Mouse (Mus musculus): ENCODE results near the gene Eme1. TPM values are rescaled to one million over a fixed set of nuclear protein-coding genes. Genes with fewer than 3 reads are reported as not detected.
A peak's percentile ranks its signal among the peaks of the same experiment; 100 is the strongest.

Eme1 gene
- polyA plus RNA-seq, 1 experiment from 2014 or later, result 4.9 TPM

GRCm38 (mm10) chr11:94632988-94633387, 20.8 kb downstream of the Eme1 start:
- TF ChIP-seq CTCF (IDR thresholded peaks at IDR 0.05; ENCODE audit: low read depth) (no peak), EP300 (IDR thresholded peaks at IDR 0.05; ENCODE audit: low read depth) (no peak)
- Histone ChIP-seq H3K4me2 (ENCODE audit: low read depth, low read length) (no peak overlapping the region), H3K9me3 (ENCODE audit: low read length) (no peaks in the 10 kb centered on the region), H3K36me3 (replicated peaks; ENCODE audit: insufficient read depth, low read length) (peaks cover 56% of the 10 kb centered on the region), H3K9ac (replicated peaks) (no peak overlapping the region), H3K4me1 (ENCODE audit: insufficient read depth) (peaks cover 14% of the 10 kb centered on the region), H3K27ac (ENCODE audit: low read depth) (no peak overlapping the region), H3K27me3 (ENCODE audit: insufficient read depth, low read length) (no peaks in the 10 kb centered on the region), H3K4me3 (ENCODE audit: low read depth, low read length) (no peak overlapping the region)
- DNase-seq, result no peak
- ATAC-seq, result no peak
- WGBS (ENCODE audit: insufficient replicate concordance), result 68% methylated on average over 8 of the region's 8 CpGs

GRCm38 (mm10) chr11:94631969-94632368, 21.8 kb downstream of the Eme1 start:
- TF ChIP-seq CTCF (IDR thresholded peaks at IDR 0.05; ENCODE audit: low read depth) (no peak), EP300 (IDR thresholded peaks at IDR 0.05; ENCODE audit: low read depth) (no peak)
- Histone ChIP-seq H3K4me1 (ENCODE audit: insufficient read depth) (peaks cover 13% of the 10 kb centered on the region), H3K27me3 (ENCODE audit: insufficient read depth, low read length) (no peaks in the 10 kb centered on the region), H3K9me3 (ENCODE audit: low read length) (no peaks in the 10 kb centered on the region), H3K9ac (replicated peaks) (no peak overlapping the region), H3K4me3 (ENCODE audit: low read depth, low read length) (no peak overlapping the region), H3K36me3 (replicated peaks; ENCODE audit: insufficient read depth, low read length) (peaks cover 51% of the 10 kb centered on the region), H3K27ac (ENCODE audit: low read depth) (no peak overlapping the region), H3K4me2 (ENCODE audit: low read depth, low read length) (no peak overlapping the region)
- ATAC-seq, result no peak
- no peak for DNase-seq
- WGBS (ENCODE audit: insufficient replicate concordance), result 90% methylated on average over 5 of the region's 5 CpGs

- TF ChIP-seq CTCF (IDR thresholded peaks at IDR 0.05; ENCODE audit: low read depth) (no peak), EP300 (IDR thresholded peaks at IDR 0.05; ENCODE audit: low read depth) (no peak)
- H3K27me3 ChIP-seq (ENCODE audit: insufficient read depth, low read length), result no peaks in the 10 kb centered on the region
- DNase-seq (peak; percentile 69), ATAC-seq (peak; percentile 70)
- peak overlapping the region; percentile 86 for H3K9ac ChIP-seq (replicated peaks)
- peak overlapping the region; percentile 80 for H3K27ac ChIP-seq (ENCODE audit: low read depth)
- WGBS (ENCODE audit: insufficient replicate concordance), result 6% methylated on average over 26 of the region's 26 CpGs
- peak overlapping the region; percentile 85 for H3K4me3 ChIP-seq (ENCODE audit: low read depth, low read length)
- H3K9me3 ChIP-seq (ENCODE audit: low read length), result no peaks in the 10 kb centered on the region
- H3K36me3 ChIP-seq (replicated peaks; ENCODE audit: insufficient read depth, low read length), result peaks cover 35% of the 10 kb centered on the region
- H3K4me2 ChIP-seq (ENCODE audit: low read depth, low read length), result peak overlapping the region; percentile 88
- peaks cover 10% of the 10 kb centered on the region for H3K4me1 ChIP-seq (ENCODE audit: insufficient read depth)
These were observed 23.4 kb downstream of the Eme1 start for GRCm38 (mm10) chr11:94630199-94631011.

GRCm38 (mm10) chr11:94629884-94630198, 23.9 kb downstream of the Eme1 start:
- ATAC-seq (peak; percentile 44), DNase-seq (no peak)
- TF ChIP-seq CTCF (IDR thresholded peaks at IDR 0.05; ENCODE audit: low read depth), result no peak
- TF ChIP-seq EP300 (IDR thresholded peaks at IDR 0.05; ENCODE audit: low read depth), result no peak
- Histone ChIP-seq H3K27me3 (ENCODE audit: insufficient read depth, low read length) (no peaks in the 10 kb centered on the region), H3K4me2 (ENCODE audit: low read depth, low read length) (peak overlapping the region; percentile 88), H3K36me3 (replicated peaks; ENCODE audit: insufficient read depth, low read length) (peaks cover 30% of the 10 kb centered on the region), H3K27ac (ENCODE audit: low read depth) (peak overlapping the region; percentile 80), H3K9me3 (ENCODE audit: low read length) (no peaks in the 10 kb centered on the region), H3K4me3 (ENCODE audit: low read depth, low read length) (peak overlapping the region; percentile 85), H3K4me1 (ENCODE audit: insufficient read depth) (peaks cover 10% of the 10 kb centered on the region), H3K9ac (replicated peaks) (peak overlapping the region; percentile 86)
- under 1% methylated on average over 28 of the region's 28 CpGs for WGBS (ENCODE audit: insufficient replicate concordance)

GRCm38 (mm10) chr11:94629199-94629883, 24.4 kb downstream of the Eme1 start, which contains the start of gene Lrrc59:
TSS of gene Lrrc59 (plus strand) at chr11:94629767.
- 4% methylated on average over 39 of the region's 41 CpGs for WGBS (ENCODE audit: insufficient replicate concordance)
- H3K4me3 ChIP-seq (ENCODE audit: low read depth, low read length), result peak within 1 kb of the TSS; percentile 85
- peak within 1 kb of the TSS; percentile 80 for H3K27ac ChIP-seq (ENCODE audit: low read depth)
- peaks cover 25% of the 10 kb centered on the region for H3K36me3 ChIP-seq (replicated peaks; ENCODE audit: insufficient read depth, low read length)
- ATAC-seq, result peak; percentile 93
- peak within 1 kb of the TSS; percentile 88 for H3K4me2 ChIP-seq (ENCODE audit: low read depth, low read length)
- DNase-seq, result peak; percentile 96
- TF ChIP-seq EP300 (IDR thresholded peaks at IDR 0.05; ENCODE audit: low read depth) (no peak), CTCF (IDR thresholded peaks at IDR 0.05; ENCODE audit: low read depth) (peak; percentile 99)
- H3K9me3 ChIP-seq (ENCODE audit: low read length), result no peaks in the 10 kb centered on the region
- peak within 1 kb of the TSS; percentile 86 for H3K9ac ChIP-seq (replicated peaks)
- H3K4me1 ChIP-seq (ENCODE audit: insufficient read depth), result peaks cover 10% of the 10 kb centered on the region
- no peaks in the 10 kb centered on the region for H3K27me3 ChIP-seq (ENCODE audit: insufficient read depth, low read length)

- TF ChIP-seq CTCF (IDR thresholded peaks at IDR 0.05; ENCODE audit: low read depth) (no peak), EP300 (IDR thresholded peaks at IDR 0.05; ENCODE audit: low read depth) (no peak)
- 44% methylated on average over 2 of the region's 2 CpGs for WGBS (ENCODE audit: insufficient replicate concordance)
- no peaks in the 10 kb centered on the region for H3K4me1 ChIP-seq (ENCODE audit: insufficient read depth)
- no peak overlapping the region for H3K27ac ChIP-seq (ENCODE audit: low read depth)
- H3K27me3 ChIP-seq (ENCODE audit: insufficient read depth, low read length), result no peaks in the 10 kb centered on the region
- H3K4me2 ChIP-seq (ENCODE audit: low read depth, low read length), result no peak overlapping the region
- DNase-seq, result no peak
- no peaks in the 10 kb centered on the region for H3K36me3 ChIP-seq (replicated peaks; ENCODE audit: insufficient read depth, low read length)
- H3K4me3 ChIP-seq (ENCODE audit: low read depth, low read length), result no peak overlapping the region
- no peaks in the 10 kb centered on the region for H3K9me3 ChIP-seq (ENCODE audit: low read length)
- no peak overlapping the region for H3K9ac ChIP-seq (replicated peaks)
- no peak for ATAC-seq
These were observed 31.6 kb downstream of the Eme1 start for GRCm38 (mm10) chr11:94622162-94622561.

Data from liver, postnatal 0 days (tissue).